Mouse (Mus musculus): ENCODE results near the gene Idh2. TPM values are rescaled to one million over a fixed set of nuclear protein-coding genes. Genes with fewer than 3 reads are reported as not detected.

Gene Idh2
- polyA plus RNA-seq, 1 experiment from 2014 or later: 671 TPM

Other genes with a start within 250 kb of the Idh2 start
- 22.3 and 25.8 TPM in 2 replicates for gene Ap3s2, start 194.7 kb downstream of the Idh2 start, polyA plus RNA-seq (2015; fragmentation: Nextera tagmentation; extraction: Ambion mirVana)
- 27.7 and 28.4 TPM in 2 replicates for gene Arpin, start 180.0 kb downstream of the Idh2 start, polyA plus RNA-seq (2015; fragmentation: Nextera tagmentation; extraction: Ambion mirVana)
- gene Zfp710, start 90.6 kb downstream of the Idh2 start, polyA plus RNA-seq (2015; fragmentation: Nextera tagmentation; extraction: Ambion mirVana): 17.7 and 18.6 TPM in 2 replicates
- gene Sema4b, start 71.4 kb upstream of the Idh2 start, polyA plus RNA-seq (2015; fragmentation: Nextera tagmentation; extraction: Ambion mirVana): 15.8 and 16.3 TPM in 2 replicates
- 88.4 and 96.0 TPM in 2 replicates for gene Cib1, start 117.4 kb upstream of the Idh2 start, polyA plus RNA-seq (2015; fragmentation: Nextera tagmentation; extraction: Ambion mirVana)
- 3.5 and 3.9 TPM in 2 replicates for gene Gdpgp1, start 117.5 kb upstream of the Idh2 start, polyA plus RNA-seq (2015; fragmentation: Nextera tagmentation; extraction: Ambion mirVana)
- 1.1 and 2.2 TPM in 2 replicates for gene Ttll13, start 131.0 kb upstream of the Idh2 start, polyA plus RNA-seq (2015; fragmentation: Nextera tagmentation; extraction: Ambion mirVana)
- gene Ngrn, start 145.8 kb upstream of the Idh2 start, polyA plus RNA-seq (2015; fragmentation: Nextera tagmentation; extraction: Ambion mirVana): 46.2 and 47.4 TPM in 2 replicates
- 9.7 and 10.7 TPM in 2 replicates for gene Vps33b, start 154.3 kb upstream of the Idh2 start, polyA plus RNA-seq (2015; fragmentation: Nextera tagmentation; extraction: Ambion mirVana)
- gene Prc1, start 179.1 kb upstream of the Idh2 start, polyA plus RNA-seq (2015; fragmentation: Nextera tagmentation; extraction: Ambion mirVana): 166 and 182 TPM in 2 replicates
- gene Rccd1, start 209.1 kb upstream of the Idh2 start, polyA plus RNA-seq (2015; fragmentation: Nextera tagmentation; extraction: Ambion mirVana): 7.2 and 8.9 TPM in 2 replicates
- gene Unc45a, start 225.6 kb upstream of the Idh2 start, polyA plus RNA-seq (2015; fragmentation: Nextera tagmentation; extraction: Ambion mirVana): 40.8 and 42.3 TPM in 2 replicates
- 20.9 and 21.9 TPM in 2 replicates for gene Hddc3, start 227.7 kb upstream of the Idh2 start, polyA plus RNA-seq (2015; fragmentation: Nextera tagmentation; extraction: Ambion mirVana)

All from lung, embryonic 16.5 days (tissue).